Mouse (Mus musculus): Measurements from ENCODE around the gene Trhde. TPM values are rescaled to one million over a fixed set of nuclear protein-coding genes. Genes with fewer than 3 reads are reported as not detected.

Trhde gene
- polyA plus RNA-seq, 1 experiment from 2014 or later = 8.9 TPM

DNA sequence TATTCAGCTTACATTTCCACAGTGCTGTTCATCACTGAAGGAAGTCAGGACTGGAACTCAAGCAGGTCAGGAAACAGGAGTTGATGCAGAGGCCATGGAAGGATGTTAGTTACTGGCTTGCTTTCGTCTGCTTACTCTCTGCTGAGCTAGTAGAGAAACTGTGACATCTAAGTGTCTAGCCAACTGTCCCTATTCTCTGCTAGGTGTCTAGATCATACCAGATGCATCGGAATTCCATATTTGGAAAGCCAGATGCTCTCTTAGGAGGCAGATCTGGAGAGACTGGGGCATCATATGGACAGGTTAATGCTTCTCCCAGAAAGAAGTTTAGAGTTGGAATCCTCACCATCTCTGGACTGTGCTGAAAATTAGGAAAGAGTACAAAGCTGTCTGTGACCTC lies 386.4 kb downstream of the Trhde start:
- Histone ChIP-seq H3K9ac (replicated peaks; ENCODE audit: low read depth, low read length) (no peak overlapping the region), H3K27me3 (ENCODE audit: control insufficient read depth, insufficient read depth, low read length) (no peaks in the 10 kb centered on the region), H3K4me3 (ENCODE audit: low read depth, low read length) (no peak overlapping the region), H3K9me3 (ENCODE audit: control insufficient read depth, low read length) (no peaks in the 10 kb centered on the region), H3K36me3 (ENCODE audit: control insufficient read depth, insufficient read depth, low read length) (no peaks in the 10 kb centered on the region), H3K4me1 (ENCODE audit: control insufficient read depth, insufficient read depth, low read length) (no peaks in the 10 kb centered on the region), H3K27ac (ENCODE audit: low read depth, low read length) (no peak overlapping the region), H3K4me2 (ENCODE audit: low read depth, low read length) (no peak overlapping the region)
- WGBS = 89% methylated on average over 2 of the region's 2 CpGs
- no peak for ATAC-seq (ENCODE audit: low read depth)

DNA sequence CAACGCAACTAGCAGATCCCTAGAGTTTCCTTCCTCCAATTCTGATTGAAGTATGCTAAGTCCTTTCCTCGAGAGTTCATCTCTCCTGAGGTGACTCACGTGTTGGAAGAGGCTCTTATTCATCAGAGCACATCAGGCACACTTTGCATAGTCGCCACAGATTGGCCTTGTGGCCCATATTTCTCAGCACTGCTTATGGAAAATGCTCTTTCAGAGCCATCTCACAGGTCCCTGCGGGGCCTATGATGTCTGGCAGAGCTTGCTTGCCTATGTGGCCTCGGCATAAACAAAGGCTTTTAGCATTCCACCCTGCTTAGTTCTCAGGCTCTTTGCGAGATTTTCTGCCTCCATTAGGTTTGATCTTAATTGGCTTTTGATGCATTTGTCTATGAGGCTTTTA lies 396.8 kb downstream of the Trhde start:
- Histone ChIP-seq H3K36me3 (ENCODE audit: control insufficient read depth, insufficient read depth, low read length) (no peaks in the 10 kb centered on the region), H3K9me3 (ENCODE audit: control insufficient read depth, low read length) (no peaks in the 10 kb centered on the region), H3K27me3 (ENCODE audit: control insufficient read depth, insufficient read depth, low read length) (no peaks in the 10 kb centered on the region), H3K4me2 (ENCODE audit: low read depth, low read length) (no peak overlapping the region), H3K27ac (ENCODE audit: low read depth, low read length) (no peak overlapping the region), H3K4me1 (ENCODE audit: control insufficient read depth, insufficient read depth, low read length) (no peaks in the 10 kb centered on the region), H3K9ac (replicated peaks; ENCODE audit: low read depth, low read length) (no peak overlapping the region), H3K4me3 (ENCODE audit: low read depth, low read length) (no peak overlapping the region)
- peak; percentile 38; the same call in 1 of the 2 replicates for ATAC-seq (ENCODE audit: low read depth)
- 53% methylated on average over 7 of the region's 7 CpGs for WGBS

DNA sequence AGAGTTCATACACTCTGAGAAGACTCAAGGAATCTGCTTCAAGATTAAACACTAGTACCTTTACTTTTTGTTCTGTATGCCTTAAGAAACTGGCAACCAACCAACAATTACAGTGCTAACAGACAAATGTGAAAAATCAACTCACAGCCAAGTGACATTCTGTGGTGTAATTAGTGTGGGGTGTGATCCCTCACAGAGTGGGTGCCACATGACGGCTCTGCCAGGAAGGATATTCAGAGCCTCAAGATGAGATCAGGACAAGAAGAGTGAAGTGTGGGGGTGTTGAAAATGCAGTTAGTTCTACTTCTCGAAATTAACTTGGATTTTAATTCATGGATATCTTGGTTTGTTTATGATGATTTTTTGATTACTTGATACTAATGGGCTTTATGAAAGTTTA lies 398.3 kb downstream of the Trhde start:
- 79% methylated on average over 2 of the region's 2 CpGs for WGBS
- Histone ChIP-seq H3K4me1 (ENCODE audit: control insufficient read depth, insufficient read depth, low read length) (no peaks in the 10 kb centered on the region), H3K9me3 (ENCODE audit: control insufficient read depth, low read length) (no peaks in the 10 kb centered on the region), H3K4me2 (ENCODE audit: low read depth, low read length) (no peak overlapping the region), H3K36me3 (ENCODE audit: control insufficient read depth, insufficient read depth, low read length) (no peaks in the 10 kb centered on the region), H3K9ac (replicated peaks; ENCODE audit: low read depth, low read length) (no peak overlapping the region), H3K4me3 (ENCODE audit: low read depth, low read length) (no peak overlapping the region), H3K27ac (ENCODE audit: low read depth, low read length) (no peak overlapping the region), H3K27me3 (ENCODE audit: control insufficient read depth, insufficient read depth, low read length) (no peaks in the 10 kb centered on the region)
- no peak for ATAC-seq (ENCODE audit: low read depth)

DNA sequence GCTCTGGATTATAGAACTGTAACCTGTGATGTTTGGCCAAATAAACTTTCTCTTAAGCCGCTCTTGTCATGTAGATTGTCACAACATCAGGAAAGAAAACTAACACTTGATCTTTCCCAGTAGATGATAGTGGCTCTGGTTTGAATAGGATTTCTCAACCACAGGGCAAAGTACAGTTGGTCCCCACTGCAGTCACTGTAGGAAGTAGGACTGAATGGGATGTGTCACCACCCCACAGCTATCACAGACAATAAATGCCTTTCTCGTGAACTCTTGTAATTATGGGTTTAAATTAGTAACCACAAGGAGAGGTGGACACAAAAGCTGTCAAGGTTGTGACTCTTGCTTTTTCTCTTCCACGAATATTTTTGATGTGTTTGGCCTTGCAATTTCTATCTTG lies 431.3 kb downstream of the Trhde start:
- H3K9me3 ChIP-seq (ENCODE audit: control insufficient read depth, low read length) = no peaks in the 10 kb centered on the region
- H3K36me3 ChIP-seq (ENCODE audit: control insufficient read depth, insufficient read depth, low read length) = no peaks in the 10 kb centered on the region
- no peak overlapping the region for H3K4me2 ChIP-seq (ENCODE audit: low read depth, low read length)
- no peaks in the 10 kb centered on the region for H3K4me1 ChIP-seq (ENCODE audit: control insufficient read depth, insufficient read depth, low read length)
- H3K27me3 ChIP-seq (ENCODE audit: control insufficient read depth, insufficient read depth, low read length) = no peaks in the 10 kb centered on the region
- H3K27ac ChIP-seq (ENCODE audit: low read depth, low read length) = no peak overlapping the region
- H3K9ac ChIP-seq (replicated peaks; ENCODE audit: low read depth, low read length) = no peak overlapping the region
- WGBS = 83% methylated on average over 3 of the region's 3 CpGs
- no peak overlapping the region for H3K4me3 ChIP-seq (ENCODE audit: low read depth, low read length)
- ATAC-seq (ENCODE audit: low read depth) = no peak

DNA sequence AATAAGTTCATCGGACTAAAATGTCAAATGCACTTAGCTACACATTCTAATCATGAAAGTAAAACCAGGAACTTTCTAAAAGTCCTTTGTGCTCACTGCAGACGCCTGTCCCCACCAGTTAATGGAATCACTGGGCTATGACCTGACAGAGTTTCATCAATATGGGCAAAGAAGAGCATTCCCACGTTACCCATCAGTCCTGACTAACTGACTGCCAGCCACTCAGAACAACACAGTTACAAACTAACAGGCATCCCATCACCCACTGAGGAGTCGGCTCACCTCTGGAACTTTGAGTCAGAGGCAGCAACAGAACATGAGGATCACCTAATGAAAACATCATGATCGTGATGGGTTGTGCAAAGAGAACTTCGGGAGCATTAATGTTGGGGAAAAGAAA lies 438.7 kb downstream of the Trhde start:
- Histone ChIP-seq H3K27me3 (ENCODE audit: control insufficient read depth, insufficient read depth, low read length) (no peaks in the 10 kb centered on the region), H3K4me2 (ENCODE audit: low read depth, low read length) (no peak overlapping the region), H3K9ac (replicated peaks; ENCODE audit: low read depth, low read length) (no peak overlapping the region), H3K4me1 (ENCODE audit: control insufficient read depth, insufficient read depth, low read length) (no peaks in the 10 kb centered on the region), H3K36me3 (ENCODE audit: control insufficient read depth, insufficient read depth, low read length) (no peaks in the 10 kb centered on the region), H3K27ac (ENCODE audit: low read depth, low read length) (no peak overlapping the region), H3K9me3 (ENCODE audit: control insufficient read depth, low read length) (no peaks in the 10 kb centered on the region), H3K4me3 (ENCODE audit: low read depth, low read length) (no peak overlapping the region)
- 79% methylated on average over 6 of the region's 6 CpGs for WGBS
- ATAC-seq (ENCODE audit: low read depth) = no peak

DNA sequence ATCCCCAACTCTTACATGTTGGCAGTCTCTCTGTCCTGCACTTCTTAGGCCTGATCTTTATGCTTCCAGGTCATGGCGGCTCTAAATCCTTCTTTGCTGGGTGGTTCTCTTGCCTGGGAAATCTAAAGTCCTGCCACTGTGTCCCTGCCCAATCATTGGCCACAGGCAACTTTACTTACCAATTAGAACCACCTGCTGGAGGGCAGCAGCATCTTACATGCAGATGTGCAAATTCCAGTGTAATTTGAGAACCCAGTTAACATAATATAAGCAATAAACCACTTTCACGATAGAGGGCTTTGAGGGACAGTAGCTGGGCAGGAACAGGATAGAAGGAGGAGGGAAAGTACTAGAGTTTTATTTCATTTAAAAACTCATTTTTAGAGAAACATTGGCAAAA lies 439.5 kb downstream of the Trhde start:
- no peak for ATAC-seq (ENCODE audit: low read depth)
- Histone ChIP-seq H3K9ac (replicated peaks; ENCODE audit: low read depth, low read length) (no peak overlapping the region), H3K27ac (ENCODE audit: low read depth, low read length) (no peak overlapping the region), H3K27me3 (ENCODE audit: control insufficient read depth, insufficient read depth, low read length) (no peaks in the 10 kb centered on the region), H3K4me3 (ENCODE audit: low read depth, low read length) (no peak overlapping the region), H3K4me2 (ENCODE audit: low read depth, low read length) (no peak overlapping the region), H3K9me3 (ENCODE audit: control insufficient read depth, low read length) (no peaks in the 10 kb centered on the region), H3K36me3 (ENCODE audit: control insufficient read depth, insufficient read depth, low read length) (no peaks in the 10 kb centered on the region), H3K4me1 (ENCODE audit: control insufficient read depth, insufficient read depth, low read length) (no peaks in the 10 kb centered on the region)
- 52% methylated on average over 2 of the region's 2 CpGs for WGBS

Data from neural tube, embryonic 14.5 days (tissue).